Mouse (Mus musculus): ENCODE measurements around the gene Tnnc2.

Tnnc2 gene

DNA sequence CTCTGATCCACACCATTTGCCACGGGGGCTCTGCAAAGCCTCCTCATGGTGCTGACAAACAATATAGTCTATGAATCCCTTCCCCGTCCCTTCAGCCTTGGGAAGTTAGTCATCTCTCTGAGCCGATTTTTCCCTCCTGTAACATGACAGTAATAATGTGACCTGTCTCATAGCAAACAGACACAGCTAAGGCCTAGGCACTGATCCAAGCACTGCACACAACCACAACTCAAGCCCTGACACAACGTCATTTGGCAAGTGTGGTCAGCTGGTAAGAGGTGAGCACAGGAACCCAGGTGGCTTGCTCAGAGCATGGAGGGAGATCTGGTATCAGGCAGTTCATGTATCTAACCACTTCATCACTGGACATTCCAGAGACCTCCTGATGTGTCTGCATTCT lies 16.1 kb upstream of the Tnnc2 start:
- DNase-seq (ENCODE audit: low spot score in 2 of 2): no peak

DNA sequence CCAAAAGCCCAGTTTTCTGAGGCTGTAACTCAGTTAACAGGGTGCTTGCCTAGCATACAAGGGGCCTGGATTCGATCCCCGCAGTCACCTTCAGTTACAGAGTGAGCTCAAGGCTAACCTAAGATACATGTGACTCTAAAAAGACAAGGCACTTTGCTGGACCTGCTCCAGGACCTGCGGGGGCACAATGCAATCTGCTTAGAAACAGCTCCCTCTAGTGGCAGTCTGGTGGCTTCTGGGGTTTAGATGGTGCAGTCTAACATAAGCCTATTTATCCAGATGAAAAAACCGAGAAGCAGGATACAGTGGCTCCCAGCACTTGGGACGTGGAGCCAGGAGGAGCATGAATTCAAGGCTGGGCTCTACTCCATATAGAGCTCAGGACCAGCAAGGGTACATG lies 14.5 kb upstream of the Tnnc2 start:
- peak; percentile 48 to 76 for DNase-seq (ENCODE audit: low spot score in 2 of 2)

DNA sequence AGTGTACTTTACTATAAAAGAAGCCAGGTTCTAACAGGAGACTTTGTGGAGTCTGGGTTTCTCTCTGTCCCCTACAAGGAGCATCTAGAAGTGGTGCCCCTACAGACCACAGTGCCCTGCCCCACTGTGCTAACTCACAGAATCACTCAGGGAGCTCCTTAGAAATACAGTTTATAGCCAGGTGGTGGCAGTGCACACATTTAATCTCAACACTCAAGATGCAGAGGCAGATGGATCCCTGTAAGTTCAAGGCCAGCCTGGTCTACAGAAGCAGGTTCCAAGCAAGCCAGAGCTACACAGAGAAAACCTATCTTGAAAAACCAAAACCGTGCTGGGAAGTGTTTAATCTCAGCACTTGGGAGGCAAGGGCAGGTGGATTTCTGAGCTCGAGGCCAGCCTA lies 14.0 kb upstream of the Tnnc2 start:
- no peak for DNase-seq (ENCODE audit: low spot score in 2 of 2)

DNA sequence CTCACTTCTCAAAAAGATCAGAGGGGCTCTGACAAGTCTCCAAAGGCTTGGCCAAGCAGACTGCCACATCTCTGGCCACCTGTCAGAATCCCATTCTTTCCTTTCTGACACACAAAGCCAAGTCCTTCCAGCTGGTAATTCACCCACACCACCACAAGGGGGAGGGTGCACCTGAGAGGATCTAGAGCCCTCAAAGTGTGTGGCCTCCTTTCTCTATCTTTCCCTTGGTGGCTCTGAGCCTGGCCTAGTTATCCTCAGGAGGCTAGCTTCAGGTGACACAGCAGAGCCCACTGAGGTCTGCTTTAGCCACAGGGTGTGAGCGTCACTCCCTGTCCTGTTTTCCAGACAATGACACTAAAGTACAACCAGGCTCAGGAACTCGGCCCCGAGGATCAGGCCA lies 13.5 kb upstream of the Tnnc2 start:
- peak; percentile 38 to 62 for DNase-seq (ENCODE audit: low spot score in 2 of 2)

DNA sequence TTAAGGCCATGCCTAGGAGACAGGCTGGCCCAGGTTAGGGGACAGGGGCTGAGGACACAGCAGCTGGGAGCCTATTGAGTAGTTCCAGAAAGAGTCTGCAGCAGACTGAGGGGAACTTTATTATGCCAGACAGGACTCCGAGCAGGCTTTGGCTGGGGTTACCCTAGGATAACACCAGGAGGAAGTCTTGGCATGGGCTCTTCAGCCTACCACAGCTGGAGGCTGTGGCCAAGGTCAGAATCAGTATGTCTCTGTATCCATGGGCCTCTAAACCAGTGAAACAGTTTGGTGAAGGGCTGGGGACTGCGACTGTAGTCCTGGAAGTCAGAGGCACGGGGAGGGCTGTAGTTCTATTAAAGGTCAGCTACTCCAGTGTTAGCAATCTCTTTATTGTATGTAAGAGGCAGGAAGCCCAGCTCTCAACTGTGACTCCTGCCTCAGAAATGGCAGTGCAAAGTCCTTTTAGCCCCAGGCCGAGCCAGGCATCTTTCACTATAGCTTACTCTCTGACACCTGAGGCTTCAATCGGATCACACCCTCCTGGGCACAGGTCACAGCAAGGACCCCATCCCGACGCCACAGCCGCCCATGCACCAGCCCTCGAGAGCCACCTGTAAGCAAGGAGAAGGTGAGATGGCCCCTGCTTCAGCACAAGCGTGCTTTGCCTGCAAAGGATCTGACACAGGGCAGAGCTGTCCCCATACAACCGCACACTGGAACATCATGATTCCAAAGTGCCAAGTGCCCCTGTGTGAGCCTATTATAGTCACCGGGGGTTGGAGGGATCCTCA lies 12.8 kb upstream of the Tnnc2 start:
- DNase-seq (ENCODE audit: low spot score in 2 of 2): no peak

DNA sequence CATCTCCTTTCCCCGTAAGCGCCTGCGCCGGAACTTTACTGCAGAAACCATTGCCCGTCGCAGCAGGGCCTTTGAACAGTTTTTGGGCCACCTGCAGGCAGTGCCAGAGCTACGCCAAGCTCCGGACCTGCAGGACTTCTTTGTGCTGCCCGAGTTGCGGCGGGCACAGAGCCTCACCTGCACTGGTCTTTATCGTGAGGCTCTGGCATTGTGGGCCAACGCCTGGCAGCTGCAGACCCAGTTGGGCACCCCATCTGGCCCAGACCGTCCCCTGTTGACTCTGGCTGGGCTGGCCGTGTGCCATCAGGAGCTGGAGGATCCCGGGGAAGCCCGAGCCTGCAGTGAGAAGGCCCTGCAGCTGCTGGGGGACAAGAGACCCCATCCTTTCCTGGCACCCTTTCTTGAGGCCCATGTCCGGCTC lies 12.1 kb upstream of the Tnnc2 start:
- no peak for DNase-seq (ENCODE audit: low spot score in 2 of 2)

DNA sequence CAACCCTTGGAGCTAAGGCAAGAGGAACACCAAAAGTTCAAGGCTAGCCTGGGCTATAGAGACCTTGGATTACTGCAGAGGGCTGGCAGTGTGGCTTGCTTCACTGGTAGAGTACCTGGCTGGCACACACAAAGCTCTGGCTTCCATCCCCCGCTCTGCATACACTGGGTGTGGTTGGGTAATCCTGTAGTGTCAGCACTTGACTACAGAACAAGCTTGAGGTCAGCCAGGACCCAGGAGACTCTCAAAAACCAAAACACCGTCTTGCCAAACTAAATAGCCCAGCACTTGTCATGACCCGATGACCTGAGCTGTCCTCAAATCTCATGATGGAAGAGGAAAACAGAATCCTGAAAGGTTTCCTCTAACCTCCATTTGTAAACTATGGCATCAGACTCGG lies 10.7 kb upstream of the Tnnc2 start:
- DNase-seq (ENCODE audit: low spot score in 2 of 2): no peak

DNA sequence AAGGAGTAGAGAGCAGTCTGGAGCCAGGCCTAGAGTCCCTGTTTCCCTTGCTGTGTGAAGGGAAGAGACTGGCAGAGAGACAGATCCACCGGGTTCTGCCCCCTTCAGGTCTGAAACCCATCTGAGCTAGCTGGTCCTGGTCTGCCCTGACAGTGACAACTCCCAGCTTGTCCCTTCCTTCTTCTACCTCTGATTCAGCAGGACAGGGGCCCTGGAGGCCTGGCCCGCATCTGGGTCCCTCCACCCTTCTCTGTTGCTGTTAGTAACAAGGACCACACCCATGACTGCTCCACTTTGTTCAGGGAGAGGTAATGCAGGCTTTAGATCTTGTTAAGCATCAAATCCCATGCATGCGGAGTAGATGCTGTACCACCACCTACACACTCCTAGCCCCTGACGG lies 8.6 kb upstream of the Tnnc2 start:
- DNase-seq (ENCODE audit: low spot score in 2 of 2): no peak

DNA sequence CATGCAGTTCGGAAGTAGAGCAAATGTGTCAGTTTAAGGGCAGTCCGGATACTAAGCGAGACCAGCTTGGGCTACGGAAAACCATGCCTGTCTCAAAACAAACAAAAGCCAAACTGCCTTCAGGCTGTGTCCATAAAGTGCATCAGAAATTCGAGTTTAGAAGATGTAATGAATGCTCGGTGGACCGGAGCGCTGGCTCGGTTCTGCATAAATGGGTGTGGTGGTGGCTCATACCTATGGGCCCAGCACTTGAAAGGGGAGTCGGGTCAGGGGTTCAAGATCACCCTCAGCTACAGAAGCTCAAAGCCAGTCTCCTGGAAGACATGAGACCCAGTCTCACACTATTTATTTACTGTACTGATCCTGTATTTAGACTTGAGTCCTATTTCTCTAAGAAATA lies 8.0 kb upstream of the Tnnc2 start:
- no peak for DNase-seq (ENCODE audit: low spot score in 2 of 2)

DNA sequence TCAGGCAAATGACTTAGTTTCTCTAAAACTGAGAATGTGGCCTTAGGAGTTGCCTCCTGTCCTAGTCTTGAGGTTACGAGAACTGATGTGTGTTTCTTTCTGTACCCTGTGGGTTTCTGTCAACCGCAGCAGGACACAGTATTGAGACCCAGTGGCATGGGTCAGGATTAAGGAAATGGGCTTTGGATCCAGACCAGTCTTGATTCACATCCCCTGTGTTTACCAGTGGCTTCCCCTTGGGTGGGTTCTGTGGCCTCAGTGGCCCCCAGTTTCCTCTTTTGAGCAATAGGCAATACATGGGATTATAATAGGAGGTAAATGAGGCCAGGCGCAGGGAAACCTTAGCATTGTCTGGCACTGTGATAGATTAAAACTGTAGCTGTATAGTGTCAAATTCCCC lies 7.3 kb upstream of the Tnnc2 start:
- DNase-seq (ENCODE audit: low spot score in 2 of 2): no peak

DNA sequence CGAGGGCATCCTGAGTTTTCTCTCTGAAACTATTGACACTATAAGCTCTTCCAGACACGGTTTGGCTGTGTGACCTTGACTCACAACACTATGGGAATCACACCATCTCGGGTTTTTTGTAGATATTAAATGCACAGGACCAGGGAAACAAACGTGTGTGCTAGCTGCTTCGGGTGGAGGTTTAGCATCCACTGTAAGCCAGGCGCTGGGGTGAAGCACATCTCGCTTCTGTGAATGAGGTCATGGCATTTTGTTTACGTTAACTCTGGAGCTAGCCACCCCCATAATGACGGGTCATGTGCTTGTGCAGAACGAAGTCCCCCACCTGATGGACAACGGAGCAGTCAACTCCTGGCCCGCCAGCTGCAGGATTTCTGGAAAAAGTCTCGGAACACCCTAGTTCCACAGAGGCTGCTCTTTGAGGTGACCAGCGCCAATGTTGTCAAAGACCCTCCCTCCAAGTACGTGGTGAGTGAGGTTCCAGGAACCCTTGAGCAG lies 6.7 kb upstream of the Tnnc2 start:
- DNase-seq (ENCODE audit: low spot score in 2 of 2): no peak

DNA sequence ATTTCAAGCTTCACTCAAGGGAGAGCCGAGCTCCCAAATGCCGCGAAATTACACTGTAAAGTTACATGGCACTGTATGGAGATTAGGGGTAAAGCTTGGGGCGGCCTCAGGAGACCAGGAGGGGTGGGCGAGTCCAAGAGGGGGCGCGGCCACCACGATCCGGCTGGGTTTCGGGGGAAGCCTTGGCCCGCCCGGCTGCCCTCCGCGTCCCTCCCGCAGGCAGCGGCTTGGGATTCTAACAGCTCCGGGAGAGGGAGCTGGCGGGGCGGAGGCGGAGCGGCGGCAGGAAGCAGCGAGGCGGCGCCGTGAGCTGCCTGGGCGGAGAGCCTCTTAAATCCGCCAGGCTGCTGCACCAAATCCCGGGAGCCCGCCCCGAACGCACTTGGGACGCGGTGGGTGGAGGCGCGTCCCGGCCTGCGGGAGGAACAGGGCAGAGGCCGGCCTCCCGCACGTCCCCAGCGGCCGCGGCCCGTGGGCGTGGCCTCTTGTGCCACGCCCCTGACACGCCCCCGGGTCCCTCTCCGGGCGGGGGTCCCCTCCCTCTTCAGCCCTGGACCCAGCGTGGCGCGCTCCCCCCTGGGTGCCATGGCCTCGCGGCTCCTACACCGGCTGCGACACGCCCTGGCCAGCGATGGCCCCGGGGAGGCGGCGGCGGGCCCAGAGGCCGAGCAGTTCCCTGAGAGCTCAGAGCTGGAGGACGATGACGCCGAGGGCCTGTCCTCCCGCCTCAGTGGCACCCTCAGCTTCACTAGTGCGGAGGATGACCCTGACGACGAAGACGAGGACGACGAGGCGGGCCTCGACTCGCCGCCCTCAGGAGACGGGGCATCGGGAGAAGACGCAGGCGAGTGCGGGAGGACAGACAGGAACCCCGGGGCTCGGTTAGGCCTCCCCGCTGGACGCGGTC lies 6.0 kb upstream of the Tnnc2 start, which contains the start of gene Snx21:
TSS of gene Snx21 (plus strand) at position 343 of the 907 bp plus-strand sequence.
- DNase-seq (ENCODE audit: low spot score in 2 of 2): peak; percentile 43 to 45

DNA sequence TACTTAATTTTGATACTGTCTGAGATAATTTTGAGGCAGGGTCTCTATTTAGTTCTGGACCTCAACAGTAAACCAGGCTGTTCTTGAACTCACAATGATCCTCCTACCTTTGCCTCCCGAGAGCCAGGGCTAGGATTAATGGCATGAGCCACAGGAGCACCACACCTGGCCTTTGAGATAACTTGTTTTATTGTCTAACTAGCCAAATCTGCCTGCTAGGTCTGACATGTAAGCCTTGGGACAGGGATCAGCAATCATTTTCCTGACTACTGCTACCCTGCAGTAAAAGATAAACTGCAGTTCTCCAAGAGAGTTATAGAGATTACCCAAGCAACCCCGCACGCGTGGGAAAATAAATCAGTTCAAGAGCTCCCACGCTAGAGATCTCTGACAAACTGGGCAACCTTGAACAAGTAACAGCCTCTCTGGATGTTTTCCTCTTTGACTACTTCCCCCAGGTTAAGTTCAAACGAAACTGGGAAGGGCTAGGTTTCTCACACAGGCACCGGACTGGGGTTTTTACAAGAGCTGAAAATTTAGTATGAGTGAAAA lies 5.2 kb upstream of the Tnnc2 start:
- DNase-seq (ENCODE audit: low spot score in 2 of 2): no peak

DNA sequence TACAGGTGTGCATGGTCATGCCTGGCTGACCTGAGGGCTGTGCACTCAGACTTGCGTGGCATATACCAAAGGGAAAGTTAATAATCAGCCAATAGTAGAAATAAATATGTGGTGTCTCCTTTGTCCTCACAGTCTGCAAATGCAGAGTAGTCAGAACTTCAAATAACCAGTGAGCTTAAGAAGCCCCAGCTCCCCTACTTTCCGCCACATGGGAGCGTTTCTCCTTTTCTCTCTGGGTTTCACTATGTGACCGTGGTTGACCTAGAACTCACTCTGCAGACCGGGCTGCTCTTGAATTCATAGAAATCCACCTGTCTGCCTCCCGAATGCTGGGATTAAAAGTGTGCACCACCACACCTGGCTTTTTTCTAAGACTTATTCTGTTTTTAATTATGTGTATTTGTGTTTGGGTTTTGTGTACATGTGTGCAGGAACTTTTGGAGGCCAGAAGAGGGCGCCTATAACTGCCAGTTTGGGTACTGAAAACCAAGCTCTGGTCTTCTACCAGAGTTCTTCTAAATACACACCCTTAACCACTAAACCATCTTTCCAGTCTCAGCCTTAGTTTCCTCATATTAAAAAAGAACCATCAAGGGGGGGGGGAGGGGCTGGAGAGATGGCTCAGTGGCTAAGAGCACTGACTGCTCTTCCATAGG lies 4.3 kb upstream of the Tnnc2 start:
- DNase-seq (ENCODE audit: low spot score in 2 of 2): no peak

DNA sequence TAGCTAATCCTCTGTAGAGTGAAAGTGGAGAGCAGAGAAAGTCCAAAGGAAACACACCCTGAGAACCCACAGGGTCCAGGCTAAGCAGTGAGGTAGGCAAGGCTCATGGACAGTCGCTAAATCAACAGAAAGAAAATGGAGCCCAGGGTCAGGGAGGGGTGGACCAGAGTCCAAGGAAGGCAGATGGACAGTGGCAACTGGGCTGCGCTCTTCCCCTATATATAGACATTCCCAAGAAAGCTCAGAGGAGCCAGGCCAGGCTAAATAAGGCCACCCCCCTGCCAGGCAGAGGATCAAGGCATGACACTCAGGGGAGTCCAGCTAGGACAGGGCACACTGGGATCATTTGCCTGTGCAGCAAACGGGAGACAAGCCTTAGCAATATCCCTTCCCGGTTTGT lies 2.1 kb upstream of the Tnnc2 start:
- no peak for DNase-seq (ENCODE audit: low spot score in 2 of 2)

DNA sequence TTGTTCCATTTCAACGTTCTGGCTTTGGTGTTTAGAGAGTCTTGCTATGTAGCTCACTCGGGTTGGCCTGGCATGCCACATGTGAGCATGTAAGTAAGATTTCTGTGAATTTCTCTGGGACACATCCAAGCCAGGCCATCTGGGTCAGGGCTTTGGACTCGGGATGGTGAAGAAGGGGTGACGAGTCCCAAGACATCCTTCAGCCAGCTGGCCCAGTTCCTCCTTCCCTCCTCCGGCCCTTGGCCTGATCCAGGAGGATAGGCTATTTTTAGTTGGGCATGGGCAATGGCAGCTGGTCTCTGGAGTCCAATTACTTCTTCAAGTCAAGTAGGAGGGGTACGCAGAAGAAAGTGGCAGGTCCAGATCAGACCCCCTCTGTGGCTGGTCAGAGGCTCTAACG lies 958 bp downstream of the Tnnc2 start:
- no peak for DNase-seq (ENCODE audit: low spot score in 2 of 2)

DNA sequence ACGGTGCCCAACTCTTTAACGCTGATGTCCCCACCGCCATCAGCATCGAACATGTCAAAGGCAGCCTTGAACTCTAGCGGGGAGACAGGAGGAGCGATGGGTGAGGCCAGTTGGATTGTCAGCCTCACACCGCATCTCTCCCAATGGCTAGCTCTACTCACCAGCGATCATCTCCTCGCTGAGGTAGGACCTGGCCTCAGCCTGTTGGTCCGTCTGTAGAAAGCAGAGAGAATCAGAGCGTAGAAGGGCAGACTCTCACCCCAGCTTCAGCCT lies 1.8 kb downstream of the Tnnc2 start:
- no peak for DNase-seq (ENCODE audit: low spot score in 2 of 2)

DNA sequence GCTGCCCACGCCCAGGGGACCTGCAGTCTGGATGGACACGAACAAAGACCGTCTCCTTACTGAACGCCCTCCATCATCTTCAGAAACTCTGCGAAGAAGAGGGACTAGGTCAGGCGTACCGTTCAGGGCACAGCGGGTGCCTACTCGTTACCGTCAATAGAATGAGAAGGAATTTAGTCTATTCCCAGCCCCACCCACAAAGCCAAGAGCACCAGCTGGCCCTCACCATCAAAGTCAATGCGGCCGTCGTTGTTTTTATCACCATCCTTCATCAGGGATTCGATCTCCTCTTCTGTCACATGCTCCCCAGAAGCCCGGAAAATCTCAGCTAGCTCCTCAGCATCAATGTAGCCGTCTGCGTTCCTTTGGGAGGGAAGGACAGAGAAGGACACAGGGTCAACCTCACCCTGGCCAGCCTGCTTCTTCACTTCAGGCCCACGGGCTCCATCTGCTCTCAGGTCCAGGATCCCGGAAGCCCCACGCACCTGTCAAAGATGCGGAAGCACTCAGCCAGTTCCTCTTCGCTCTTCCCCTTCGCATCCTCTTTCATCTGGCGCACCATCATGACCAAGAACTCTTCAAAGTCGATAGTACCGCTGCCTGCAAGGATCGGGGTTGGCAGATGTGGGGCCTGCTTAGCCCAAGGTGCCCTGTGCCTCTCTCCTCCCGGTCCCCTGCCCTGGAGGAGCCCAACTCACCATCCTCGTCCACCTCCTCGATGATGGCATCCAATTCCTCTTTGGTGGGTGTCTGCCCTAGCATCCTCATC lies 2.3 kb downstream of the Tnnc2 start:
- DNase-seq (ENCODE audit: low spot score in 2 of 2): no peak

DNA sequence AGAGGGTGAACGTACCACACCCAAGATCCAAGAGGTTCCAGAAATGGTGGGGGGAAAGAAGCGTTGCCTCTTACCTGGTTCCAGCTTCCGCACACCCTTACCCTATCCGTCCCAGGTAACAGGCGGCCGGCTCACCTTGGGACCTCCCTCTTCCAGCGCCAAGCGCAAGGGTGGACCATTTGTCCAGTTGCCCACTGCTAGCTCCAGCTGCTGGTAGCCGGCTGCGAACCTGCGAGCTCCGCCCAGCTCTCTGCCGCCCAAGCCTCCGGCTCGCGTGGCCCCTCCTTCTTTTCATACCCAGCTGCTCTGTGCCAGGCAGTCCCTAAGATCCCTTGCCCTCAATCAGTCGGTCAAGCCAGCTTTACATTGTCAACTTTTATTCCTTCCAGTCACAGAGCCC lies 3.0 kb downstream of the Tnnc2 start:
- no peak for DNase-seq (ENCODE audit: low spot score in 2 of 2)

DNA sequence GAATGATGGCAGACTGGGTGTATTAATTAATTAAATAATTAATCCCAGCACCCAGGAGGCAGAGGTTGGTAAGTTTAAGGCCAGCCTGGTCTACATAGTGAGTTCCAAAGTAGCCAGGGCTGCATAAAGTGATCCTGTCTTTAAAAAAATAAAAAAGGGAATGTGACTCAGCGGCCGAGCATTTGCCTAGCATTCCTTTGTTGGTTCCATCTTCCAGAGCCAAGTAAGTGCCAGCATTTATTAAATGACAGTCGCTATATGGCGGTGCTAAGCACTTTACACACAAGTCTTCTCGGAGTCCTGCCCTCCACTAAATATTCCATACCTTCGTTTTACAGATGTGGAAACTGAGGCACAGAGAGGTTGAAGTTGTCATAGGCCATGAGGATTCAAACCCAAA lies 3.6 kb downstream of the Tnnc2 start:
- no peak for DNase-seq (ENCODE audit: low spot score in 2 of 2)

DNA sequence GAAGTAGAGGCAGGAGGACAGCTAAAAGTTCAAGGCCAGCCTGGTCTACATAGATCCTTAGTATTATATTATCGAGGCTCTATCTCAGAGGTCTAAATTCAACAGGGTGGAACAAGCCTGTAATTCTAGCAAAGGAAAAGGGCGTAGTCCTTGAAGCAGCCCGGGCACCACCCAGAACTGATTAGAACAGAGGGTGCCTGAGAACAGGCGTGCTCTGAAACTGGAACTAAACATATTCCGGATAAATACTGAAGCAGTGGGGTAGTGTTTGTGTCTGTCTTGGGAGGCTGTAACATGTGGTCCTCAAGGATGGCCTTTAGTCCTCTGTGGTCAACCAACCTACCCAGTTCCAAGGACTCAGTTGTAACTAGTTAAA lies 5.8 kb downstream of the Tnnc2 start:
- no peak for DNase-seq (ENCODE audit: low spot score in 2 of 2)
